Mouse (Mus musculus) ES-Bruce4 (cell line): ENCODE measurements around the gene Rundc1.
"Not testable (repeated sequence)": the region's sequence is repeated elsewhere in the genome, so short reads cannot be mapped to it uniquely, and the experiment has no call there.

ENCODE experiments used
- CTCF ChIP-seq: IDR thresholded peaks from one replicate; pipeline ENCODE4 v1.8.1; 2011; ENCODE audit warnings: low read depth, low read length
- EP300 ChIP-seq: IDR thresholded peaks from 2 replicates; pipeline ENCODE4 v1.6.1; 2011; ENCODE audit warnings: low read depth, low read length; ENCODE audit not compliant: insufficient read depth
- POLR2A ChIP-seq: IDR thresholded peaks from one replicate; pipeline ENCODE4 v1.8.1; 2011; ENCODE audit warnings: low read length; ENCODE audit not compliant: insufficient read depth

- not testable (repeated sequence) for TF ChIP-seq CTCF, POLR2A, EP300
Measured at GRCm38 (mm10) chr11:101449596-101449995, 24.7 kb downstream of the Rundc1 start.
